ENCODE assay signal across 8 mouse cellular contexts in the genomic region with DNA sequence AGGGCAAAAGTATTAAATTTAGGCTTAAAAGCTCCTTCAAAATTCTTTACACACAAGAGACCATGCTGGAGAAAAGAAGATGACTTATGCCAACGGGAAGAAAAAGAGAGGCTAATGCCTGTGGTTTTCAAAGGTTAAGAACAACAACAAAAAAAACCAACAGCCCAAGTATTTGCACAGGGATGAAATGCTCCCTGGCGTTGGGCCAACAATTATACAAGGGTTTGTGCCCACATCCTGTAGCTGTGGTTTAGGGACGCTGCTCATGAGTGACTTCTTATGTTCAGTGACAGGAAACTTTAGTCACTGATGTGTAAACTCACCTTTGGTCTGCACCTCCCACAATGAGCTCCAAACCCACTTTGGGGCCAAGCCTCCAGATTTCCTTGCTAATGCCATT.
DNase-seq lines count a peak whose midpoint lies in the region.

No protein-coding gene starts in this region.

- DNase-seq in adrenal gland, postnatal 10 days = peak; percentile 5
- no peak for DNase-seq in adrenal gland, adult 2 months
- peak; percentile 79 for DNase-seq in Muller cell, postnatal 12 days (ENCODE audit: inconsistent ontology term)
- DNase-seq in kidney, postnatal 4 days = peak; percentile 36 to 60
- peak; percentile 61 to 78 for DNase-seq in spleen, postnatal 36 days (ENCODE audit: low spot score in 2 of 2)
- DNase-seq in frontal cortex, postnatal 36 days (ENCODE audit: low spot score in 2 of 2) = no peak
- no peak for DNase-seq in left cerebral cortex, adult 9 months (ENCODE audit: low spot score in 2 of 2)
- no peak for DNase-seq in embryo, embryonic 9.5 days (ENCODE audit: extremely low spot score)

Comparison
In these comparisons a context has a peak if more than half of its experiments do, and no peak if none do; other contexts are left out.
1. DNase-seq: peak in adrenal gland, postnatal 10 days (single experiment), Muller cell, postnatal 12 days (single experiment), kidney, postnatal 4 days (2 of 2) and spleen, postnatal 36 days (2 of 2); none in adrenal gland, adult 2 months (single experiment), frontal cortex, postnatal 36 days (0 of 2), left cerebral cortex, adult 9 months (0 of 2) and embryo, embryonic 9.5 days (single experiment).